Mouse (Mus musculus): Measurements from ENCODE around the gene Smu1. TPM values are rescaled to one million over a fixed set of nuclear protein-coding genes. Genes with fewer than 3 reads are reported as not detected.

Gene Smu1
- polyA plus RNA-seq, 1 experiment from 2014 or later, result 139 TPM

- Histone ChIP-seq H3K27me3 (ENCODE audit: control insufficient read depth, insufficient read depth, low read depth, low read length) (no peaks in the 10 kb centered on the region), H3K4me3 (ENCODE audit: low read length) (no peak overlapping the region), H3K4me1 (replicated peaks; ENCODE audit: control insufficient read depth, insufficient read depth, low read length) (peaks cover 4% of the 10 kb centered on the region), H3K9me3 (ENCODE audit: control insufficient read depth, low read length) (no peaks in the 10 kb centered on the region), H3K27ac (ENCODE audit: low read length) (no peak overlapping the region), H3K4me2 (ENCODE audit: low read depth, low read length) (no peak overlapping the region), H3K36me3 (ENCODE audit: control insufficient read depth, insufficient read depth, low read length) (peaks cover 9% of the 10 kb centered on the region), H3K9ac (ENCODE audit: low read length) (no peak overlapping the region)
- no peak for ATAC-seq (ENCODE audit: low read depth)
- 78% methylated on average over 7 of the region's 7 CpGs for WGBS
Observed at GRCm38 (mm10) chr4:40697059-40697458, 60.7 kb downstream of the Smu1 start.

- no peak overlapping the region for H3K4me2 ChIP-seq (ENCODE audit: low read depth, low read length)
- H3K27me3 ChIP-seq (ENCODE audit: control insufficient read depth, insufficient read depth, low read depth, low read length), result no peaks in the 10 kb centered on the region
- no peaks in the 10 kb centered on the region for H3K9me3 ChIP-seq (ENCODE audit: control insufficient read depth, low read length)
- no peak overlapping the region for H3K4me3 ChIP-seq (ENCODE audit: low read length)
- no peak for ATAC-seq (ENCODE audit: low read depth)
- WGBS, result 84% methylated on average over 11 of the region's 11 CpGs
- H3K9ac ChIP-seq (ENCODE audit: low read length), result no peak overlapping the region
- H3K27ac ChIP-seq (ENCODE audit: low read length), result no peak overlapping the region
- H3K36me3 ChIP-seq (ENCODE audit: control insufficient read depth, insufficient read depth, low read length), result peaks cover 24% of the 10 kb centered on the region
- no peaks in the 10 kb centered on the region for H3K4me1 ChIP-seq (replicated peaks; ENCODE audit: control insufficient read depth, insufficient read depth, low read length)
Observed at GRCm38 (mm10) chr4:40691100-40691499, 66.6 kb downstream of the Smu1 start.

MicroRNA genes within 50 kb of the gene (microRNA counts, 519-probe panel; counts per million panel counts)
- microRNA mmu-miR-207, result not detected

Small RNA genes lying within 50 kb of the gene (microRNA-seq; reads per million reads assigned to microRNA genes)
- 0.59 reads per million for gene Mir207

Other genes with a start within 250 kb of the Smu1 start
- 27.8 and 27.9 TPM in 2 replicates for gene Aptx, start 54.7 kb downstream of the Smu1 start, polyA plus RNA-seq (2015; fragmentation: Nextera tagmentation; extraction: Ambion mirVana)
- gene Dnaja1, start 35.8 kb downstream of the Smu1 start, polyA plus RNA-seq (2015; fragmentation: Nextera tagmentation; extraction: Ambion mirVana), result 383 and 401 TPM in 2 replicates
- gene B4galt1, start 96.1 kb upstream of the Smu1 start, polyA plus RNA-seq (2015; fragmentation: Nextera tagmentation; extraction: Ambion mirVana), result 75.4 and 79.0 TPM in 2 replicates
- 0.77 and 0.87 TPM in 2 replicates for gene Spink4, start 162.1 kb upstream of the Smu1 start, polyA plus RNA-seq (2015; fragmentation: Nextera tagmentation; extraction: Ambion mirVana)
- 186 and 187 TPM in 2 replicates for gene Bag1, start 190.4 kb upstream of the Smu1 start, polyA plus RNA-seq (2015; fragmentation: Nextera tagmentation; extraction: Ambion mirVana)
- 129 and 130 TPM in 2 replicates for gene Chmp5, start 190.5 kb upstream of the Smu1 start, polyA plus RNA-seq (2015; fragmentation: Nextera tagmentation; extraction: Ambion mirVana)
- gene Nfx1, start 213.0 kb upstream of the Smu1 start, polyA plus RNA-seq (2015; fragmentation: Nextera tagmentation; extraction: Ambion mirVana), result 86.8 and 91.7 TPM in 2 replicates

Data from lung, embryonic 16.5 days (tissue).